In genomic region chrX:53432888-53433287, GRCm38 (mm10) we compare ENCODE assay signal across 11 mouse cellular contexts. TPM values are rescaled to one million over a fixed set of nuclear protein-coding genes. Genes with fewer than 3 reads are reported as not detected.
DNase-seq lines count a peak whose midpoint lies in the region; ATAC-seq lines count a peak whose summit lies in the region.
"Had no signal": no experiment of that assay in that cellular context is flagged by ENCODE, and none has a peak within 500 bp of the region (broad histone marks: within the 10 kb centered on the region; RNA-seq: fewer than 3 reads in every experiment).

No protein-coding gene starts in this region.

- no peak overlapping the region for H3K9ac ChIP-seq in hindbrain, embryonic 14.5 days
- H3K9ac ChIP-seq in hindbrain, embryonic 13.5 days, result no peak overlapping the region
- no peak overlapping the region for H3K9ac ChIP-seq in forebrain, embryonic 13.5 days

- no peaks in the 10 kb centered on the region for H3K36me3 ChIP-seq in hindbrain, embryonic 14.5 days (replicated peaks; ENCODE audit: control insufficient read depth, insufficient read depth)
- no peaks in the 10 kb centered on the region for H3K36me3 ChIP-seq in hindbrain, embryonic 13.5 days
- H3K36me3 ChIP-seq in forebrain, embryonic 13.5 days (ENCODE audit: poor library complexity, severe bottlenecking), result no peaks in the 10 kb centered on the region

- no peak overlapping the region for H3K4me3 ChIP-seq in hindbrain, embryonic 14.5 days (replicated peaks; ENCODE audit: low read length)
- no peak overlapping the region for H3K4me3 ChIP-seq in hindbrain, embryonic 13.5 days
- no peak overlapping the region for H3K4me3 ChIP-seq in forebrain, embryonic 13.5 days

- H3K27ac ChIP-seq in hindbrain, embryonic 14.5 days, result no peak overlapping the region
- H3K27ac ChIP-seq in hindbrain, embryonic 13.5 days, result no peak overlapping the region
- no peak overlapping the region for H3K27ac ChIP-seq in forebrain, embryonic 13.5 days

- H3K4me2 ChIP-seq in hindbrain, embryonic 14.5 days (replicated peaks), result no peak overlapping the region
- no peak overlapping the region for H3K4me2 ChIP-seq in hindbrain, embryonic 13.5 days
- no peak overlapping the region for H3K4me2 ChIP-seq in forebrain, embryonic 13.5 days

- no peak for ATAC-seq in hindbrain, embryonic 14.5 days (ENCODE audit: low FRiP score)
- ATAC-seq in hindbrain, embryonic 13.5 days (ENCODE audit: low FRiP score), result no peak
- no peak for ATAC-seq in megakaryocyte progenitor cell, adult 5-6 weeks (replicated peaks; ENCODE audit: poor library complexity)
- ATAC-seq in forebrain, embryonic 13.5 days, result no peak

- no peaks in the 10 kb centered on the region for H3K9me3 ChIP-seq in hindbrain, embryonic 14.5 days (ENCODE audit: control insufficient read depth, low read length)
- H3K9me3 ChIP-seq in hindbrain, embryonic 13.5 days, result no peaks in the 10 kb centered on the region
- H3K9me3 ChIP-seq in forebrain, embryonic 13.5 days (replicated peaks), result no peaks in the 10 kb centered on the region

- DNase-seq in hindbrain, embryonic 14.5 days (ENCODE audit: low spot score), result peak; percentile 30
- peak; percentile 3 for DNase-seq in thymus, postnatal 14 days
- DNase-seq in thymus, adult 18-20 months, result no peak
- DNase-seq in embryo, embryonic 11 days, result peak; percentile 4
- no peak for DNase-seq in natural killer cell, adult 2 months (ENCODE audit: low spot score in 2 of 2)
- DNase-seq: heart, adult 11 months; left cerebral cortex, postnatal 4 days had no signal

- WGBS in hindbrain, embryonic 14.5 days, result 83% methylated on average over 1 of the region's 1 CpGs
- WGBS in hindbrain, embryonic 13.5 days, result 86% methylated on average over 1 of the region's 1 CpGs
- WGBS in forebrain, embryonic 13.5 days, result 71% methylated on average over 1 of the region's 1 CpGs

- no peaks in the 10 kb centered on the region for H3K27me3 ChIP-seq in hindbrain, embryonic 14.5 days (ENCODE audit: control insufficient read depth, insufficient read depth, low read length)
- H3K27me3 ChIP-seq in hindbrain, embryonic 13.5 days, result no peaks in the 10 kb centered on the region
- H3K27me3 ChIP-seq in forebrain, embryonic 13.5 days, result no peaks in the 10 kb centered on the region

- no peaks in the 10 kb centered on the region for H3K4me1 ChIP-seq in hindbrain, embryonic 14.5 days (replicated peaks; ENCODE audit: control insufficient read depth, insufficient read depth, low read length)
- H3K4me1 ChIP-seq in hindbrain, embryonic 13.5 days (replicated peaks), result no peaks in the 10 kb centered on the region
- H3K4me1 ChIP-seq in forebrain, embryonic 13.5 days, result no peaks in the 10 kb centered on the region

RNA-seq across cellular contexts. Expression of gene Etd, which starts 1.8 kb away (rescaled TPM):
- polyA plus RNA-seq in hindbrain, embryonic 14.5 days (2014; fragmentation: Nextera tagmentation; extraction: Ambion mirVana), result not detected in 2 replicates
- not detected in 2 replicates for polyA plus RNA-seq in hindbrain, embryonic 13.5 days (2015; fragmentation: Nextera tagmentation; extraction: Ambion mirVana)
- not detected in 2 replicates for total RNA-seq in megakaryocyte progenitor cell, adult 5-6 weeks (2015)
- not detected in 2 replicates for total RNA-seq in megakaryocyte progenitor cell, adult 5-6 weeks (2017)
- polyA plus RNA-seq in forebrain, embryonic 13.5 days (2015; fragmentation: Nextera tagmentation; extraction: Ambion mirVana), result not detected in 2 replicates
- total RNA-seq: left cerebral cortex, postnatal 4 days; neutrophil, adult 5-6 weeks had no signal

Comparison
In these comparisons a context has a peak if more than half of its experiments do, and no peak if none do; other contexts are left out.
1. DNase-seq: peak in hindbrain, embryonic 14.5 days (single experiment), thymus, postnatal 14 days (single experiment) and embryo, embryonic 11 days (single experiment); none in thymus, adult 18-20 months (0 of 2) and natural killer cell, adult 2 months (0 of 2).